Mouse (Mus musculus) liver, adult 2 months (tissue): Measurements from ENCODE around the gene Gm15155.

Source experiments
- CTCF ChIP-seq: fragments of 200-500 bp; IDR thresholded peaks from 2 replicates; pipeline ENCODE4 v1.5.1; 2011; ENCODE audit warnings: low read depth, low read length, control low read depth
- POLR2A ChIP-seq: fragments of 200-500 bp; IDR thresholded peaks from 2 replicates; pipeline ENCODE4 v1.6.1; 2011; ENCODE audit warnings: low read length, control low read depth; ENCODE audit not compliant: insufficient read depth; ENCODE audit errors: extremely low read depth

DNA sequence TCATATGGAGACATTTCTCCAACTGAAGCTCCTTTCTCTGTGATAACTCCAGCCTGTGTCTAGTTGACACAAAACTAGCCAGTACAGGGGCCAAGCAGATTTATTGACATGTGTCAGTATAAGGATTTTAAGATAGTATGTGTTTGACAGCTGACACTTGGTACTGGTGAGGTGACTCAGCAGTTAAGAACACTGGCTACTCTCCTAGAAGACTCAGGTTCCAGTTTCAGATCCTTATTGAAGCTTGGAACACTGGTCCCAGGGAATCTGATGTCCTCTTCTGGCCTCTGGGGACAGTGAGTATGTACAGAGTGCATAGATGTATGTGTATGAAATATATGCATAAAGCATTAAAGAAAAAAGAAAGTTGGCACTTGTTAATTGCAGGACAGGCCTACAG, 28.2 kb upstream of the Gm15155 start:
- TF ChIP-seq CTCF (no peak), POLR2A (no peak)
